Mouse (Mus musculus) erythroblast, adult 5-6 weeks (primary cell): Measurements from ENCODE around the gene Grin3b. TPM values are rescaled to one million over a fixed set of nuclear protein-coding genes. Genes with fewer than 3 reads are reported as not detected.
"Not testable (repeated sequence)": the region's sequence is repeated elsewhere in the genome, so short reads cannot be mapped to it uniquely, and the experiment has no call there.

Experiments
- ATAC-seq: replicated peaks from 2 replicates; pipeline ENCODE4 v1.8.0; 2016; ENCODE audit warnings: moderate number of reproducible peaks, mild to moderate bottlenecking, moderate TSS enrichment, inconsistent platforms; ENCODE audit not compliant: poor library complexity, low FRiP score, severe bottlenecking
- total RNA-seq, 2 experiments: library from RNA; stranded (forward) in 1 of 2; stranded (reverse) in 1 of 2; fragments of 150-400 nt in 1 of 2; fragments of 200-764, 138-1000 nt in 1 of 2; gene quantifications; 2 replicates each; pipeline versions ENCODE4 v1.2.3 to v1.2.4; 2015 to 2017; ENCODE audit warnings: low replicate concordance in 2 of 2

The Grin3b gene
- total RNA-seq, 2 experiments from 2014 or later, result not detected

DNA sequence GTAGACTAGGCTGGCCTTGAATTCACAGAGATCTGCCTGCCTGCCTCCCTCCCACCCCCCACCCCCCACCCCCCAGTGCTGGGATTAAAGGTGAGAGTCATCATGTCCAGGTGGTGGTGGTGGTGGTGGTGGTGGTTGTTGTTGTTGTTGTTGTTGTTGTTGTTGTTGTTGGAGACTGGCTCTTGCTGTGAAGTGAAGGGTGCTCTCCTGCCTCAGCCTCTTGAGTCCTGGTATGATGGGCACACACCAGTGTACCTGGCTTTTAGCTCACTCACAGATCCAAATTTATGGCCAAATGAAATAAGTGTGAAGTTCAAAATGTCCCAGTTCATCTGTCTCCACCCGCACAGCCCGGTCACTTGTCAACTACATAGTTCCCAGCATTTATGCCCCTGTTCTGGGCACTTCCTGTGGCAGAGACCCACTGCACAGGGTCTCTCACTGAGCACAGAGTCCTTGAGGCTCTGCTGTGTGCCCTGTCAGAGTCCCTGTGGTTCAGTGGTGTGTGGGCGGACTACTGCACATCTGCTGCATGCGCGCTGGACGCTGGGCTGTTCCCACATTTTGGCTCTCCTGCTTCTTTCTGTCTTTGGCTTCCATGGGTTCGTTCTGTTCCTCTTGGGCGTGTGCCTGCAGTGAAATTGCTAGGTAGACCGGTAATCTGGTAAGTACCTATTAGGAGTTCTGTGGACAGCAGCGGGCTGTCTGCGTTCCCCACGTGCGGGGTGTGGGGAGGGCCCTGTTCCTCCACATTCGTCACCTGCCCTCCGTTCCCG is 35.5 kb upstream of the Grin3b start:
- no peak for ATAC-seq

DNA sequence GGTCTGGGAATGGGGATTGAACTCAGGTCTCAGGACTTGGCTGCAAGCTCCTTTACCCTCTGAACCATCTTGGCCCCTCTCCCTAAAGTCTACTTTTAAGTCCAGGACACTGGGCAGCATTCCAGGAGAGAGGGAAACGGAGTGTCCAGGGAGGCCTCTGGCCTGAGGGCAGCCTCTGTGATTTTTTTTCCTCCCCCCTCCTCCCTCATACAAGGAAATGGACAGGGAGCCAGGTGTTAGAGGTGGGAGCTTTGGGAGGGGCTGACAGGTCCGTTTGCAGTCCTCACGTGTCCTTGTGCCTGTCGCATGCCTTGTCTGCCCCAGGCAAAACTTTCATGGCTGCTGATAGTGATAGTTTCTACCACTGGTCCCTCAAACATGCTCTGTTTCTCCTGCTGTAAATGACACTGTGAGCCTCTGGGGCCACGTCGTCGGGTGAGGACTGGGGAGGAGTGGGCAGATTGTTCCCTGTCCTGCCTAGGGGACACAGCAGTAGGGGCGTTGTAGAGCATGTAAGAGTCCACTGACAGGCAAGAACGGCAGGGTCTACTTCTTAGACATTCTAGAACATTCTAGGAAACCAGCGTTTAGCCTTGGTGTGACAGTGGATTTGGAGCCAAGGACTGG is 34.1 kb upstream of the Grin3b start:
- ATAC-seq, result peak; percentile 22

DNA sequence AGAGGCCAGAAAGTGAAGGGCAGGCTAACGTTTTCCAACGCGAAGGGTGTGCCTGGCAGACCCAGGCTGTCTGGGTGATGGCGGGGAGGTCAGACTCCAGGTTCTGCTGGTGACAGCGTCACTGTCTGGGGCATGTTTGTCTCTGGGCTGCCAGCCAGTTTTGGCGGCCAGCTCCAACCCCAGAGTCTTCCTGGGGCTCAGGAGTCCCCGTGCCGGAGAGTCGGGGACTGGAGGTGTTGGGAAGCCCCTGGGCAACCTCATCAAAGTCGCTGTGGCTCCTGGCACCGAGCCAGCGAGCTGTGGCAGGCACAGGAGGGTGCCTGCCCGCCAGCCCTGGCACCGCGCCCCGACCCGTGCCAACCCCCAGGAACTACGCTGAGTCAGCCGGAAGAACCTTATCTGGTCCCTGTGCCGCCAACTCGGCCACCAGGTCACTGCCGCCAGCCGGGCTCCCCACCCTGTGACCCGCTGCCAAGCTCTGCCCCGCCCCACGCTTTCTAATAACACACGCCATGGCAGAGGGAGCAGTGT is 33.5 kb upstream of the Grin3b start:
- peak; percentile 82 for ATAC-seq

GRCm38 (mm10) chr10:79937775-79938526 is 32.6 kb upstream of the Grin3b start:
- ATAC-seq, result peak; percentile 33

- ATAC-seq, result no peak
Observed at GRCm38 (mm10) chr10:79940749-79941148, 29.8 kb upstream of the Grin3b start.

GRCm38 (mm10) chr10:79942988-79943387 is 27.5 kb upstream of the Grin3b start:
- ATAC-seq, result no peak

- ATAC-seq, result no peak
Observed at GRCm38 (mm10) chr10:79943471-79943901, 27.0 kb upstream of the Grin3b start.

GRCm38 (mm10) chr10:79945507-79946234 is 24.8 kb upstream of the Grin3b start:
- ATAC-seq, result no peak

GRCm38 (mm10) chr10:79946752-79947322 is 23.7 kb upstream of the Grin3b start:
- ATAC-seq, result no peak

DNA sequence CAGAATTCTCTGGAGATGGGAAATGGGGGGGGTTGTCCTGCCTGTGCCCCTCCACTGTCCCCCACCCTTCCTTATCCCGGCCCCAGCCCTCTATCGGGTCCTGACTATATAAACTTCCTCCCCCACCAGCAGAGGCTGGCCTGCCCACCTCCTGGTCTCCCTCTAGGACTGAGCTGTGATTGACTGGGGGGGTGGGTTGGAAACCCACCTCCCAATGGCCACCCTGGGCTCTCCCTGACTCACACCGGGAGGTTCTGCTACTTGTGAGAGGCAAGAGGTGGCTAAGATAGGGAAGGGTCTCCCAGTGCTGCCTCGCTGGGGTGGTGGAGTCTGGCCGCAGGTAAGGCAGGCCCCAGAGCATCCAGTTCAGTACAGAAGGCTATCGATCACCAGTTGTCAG is 23.0 kb upstream of the Grin3b start:
- ATAC-seq, result no peak

- ATAC-seq, result no peak
Observed at GRCm38 (mm10) chr10:79949873-79950272, 20.6 kb upstream of the Grin3b start.

GRCm38 (mm10) chr10:79950661-79951060 is 19.9 kb upstream of the Grin3b start:
- ATAC-seq, result no peak

DNA sequence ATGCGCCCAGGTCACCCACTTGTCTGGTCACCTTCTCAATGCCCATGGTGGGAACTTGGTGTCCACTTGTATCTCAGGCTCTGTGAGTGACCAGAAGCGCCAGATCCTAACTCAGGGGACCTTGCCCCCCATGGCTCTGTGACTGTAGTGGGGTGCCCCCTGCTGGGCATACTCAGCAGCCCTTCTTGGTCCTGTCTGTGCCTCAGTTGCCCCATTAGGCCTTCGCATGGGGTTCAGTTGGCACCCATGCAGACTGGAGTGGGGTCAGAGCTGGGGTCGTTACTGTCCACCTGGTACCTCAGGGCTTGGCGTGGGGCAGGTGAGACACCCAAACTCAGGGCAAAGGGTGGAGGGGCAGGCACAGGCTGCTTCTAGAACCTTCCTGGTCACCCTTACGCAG is 16.6 kb upstream of the Grin3b start:
- ATAC-seq, result 0 out of 2 replicates have a peak, but pooled peaks have one; percentile 28

DNA sequence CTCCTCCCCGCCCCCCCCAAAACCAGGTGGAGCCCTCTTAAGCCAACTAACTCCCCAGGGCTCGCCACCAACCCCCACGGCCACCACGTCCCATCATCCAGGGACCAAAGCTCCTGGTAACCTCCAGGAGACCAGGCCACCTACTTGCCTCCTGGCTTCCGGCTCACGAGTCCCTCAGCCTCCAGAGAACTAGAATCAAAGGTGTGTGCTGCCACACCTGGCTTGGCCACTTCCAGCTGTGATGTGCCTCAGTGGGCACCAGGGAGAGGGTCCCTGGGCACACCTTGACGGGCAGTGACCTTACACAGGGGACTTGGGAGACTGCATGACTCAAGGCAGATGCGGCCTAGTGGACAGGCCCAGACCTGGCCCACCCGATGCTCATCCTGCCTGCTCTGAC is 14.8 kb upstream of the Grin3b start:
- ATAC-seq, result no peak

DNA sequence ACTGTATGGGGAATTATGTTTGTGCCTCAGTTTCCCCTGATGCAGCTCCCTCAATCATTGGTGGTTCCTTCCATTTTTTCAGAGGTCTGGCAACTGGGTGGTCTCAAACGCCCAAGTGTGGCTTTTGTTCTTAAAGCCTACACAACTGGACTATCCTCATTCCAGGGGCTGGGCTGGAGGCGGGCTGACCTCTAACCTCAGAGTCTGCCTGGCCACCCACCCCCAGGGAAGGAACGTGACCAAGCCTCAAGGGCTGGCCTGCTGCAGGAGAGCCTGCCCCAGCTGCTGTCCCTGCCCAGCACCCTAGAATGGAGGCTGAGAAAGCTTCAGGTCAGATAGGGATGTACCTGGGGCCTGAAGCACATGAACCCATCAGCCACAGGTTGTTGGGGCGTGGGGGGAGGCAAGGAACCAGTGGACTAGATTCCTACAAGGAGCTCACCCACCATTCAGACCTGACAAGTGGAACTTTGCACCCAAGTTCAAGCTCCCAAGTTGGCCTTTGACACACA is 13.8 kb upstream of the Grin3b start:
- no peak for ATAC-seq

DNA sequence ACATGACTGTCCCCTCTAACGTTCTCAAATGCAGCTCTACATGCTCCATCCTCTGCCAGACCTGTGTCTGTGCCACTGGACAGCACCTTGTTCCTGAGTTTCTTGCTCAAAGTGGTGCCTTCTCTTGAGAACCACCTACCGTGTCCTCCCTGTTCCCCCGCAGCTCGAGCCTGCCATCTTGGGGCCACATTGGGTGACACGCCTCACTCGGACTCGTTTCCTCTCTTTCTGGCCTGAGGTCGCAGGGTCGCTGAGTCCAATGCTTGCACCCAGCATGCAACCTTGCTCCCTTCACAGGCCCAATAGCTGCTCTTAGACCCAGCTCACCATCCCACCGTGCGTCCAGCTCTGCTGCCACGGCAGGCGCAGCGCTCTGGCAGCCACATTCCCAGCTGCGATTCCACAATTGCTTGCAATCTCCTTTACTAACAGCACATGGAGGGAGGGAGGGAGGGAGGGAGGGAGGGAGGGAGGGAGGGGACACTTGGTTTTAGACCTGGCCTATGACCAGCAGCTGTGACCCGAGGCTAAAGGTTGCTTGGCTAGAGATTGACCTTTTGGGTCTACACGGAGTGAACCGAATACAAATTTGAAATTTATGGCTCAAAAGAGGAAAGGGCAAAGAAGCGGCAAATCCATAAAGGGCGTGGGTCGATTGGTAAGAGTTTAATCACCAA is 12.2 kb upstream of the Grin3b start:
- ATAC-seq, result peak; percentile 39

GRCm38 (mm10) chr10:79959412-79959811 is 11.1 kb upstream of the Grin3b start:
- ATAC-seq, result not testable (repeated sequence)

- peak; percentile 90 for ATAC-seq
Observed at GRCm38 (mm10) chr10:79959847-79960601, 10.5 kb upstream of the Grin3b start, which contains the start of gene Wdr18. Gene Wdr18, plus strand, starts transcription at chr10:79960152.
